In genomic region chr8:79397705-79398250, GRCm38 (mm10) we compare ENCODE assay signal across 8 mouse cellular contexts. TPM values are rescaled to one million over a fixed set of nuclear protein-coding genes. Genes with fewer than 3 reads are reported as not detected.
DNase-seq lines count a peak whose midpoint lies in the region; ATAC-seq and TF ChIP-seq lines count a peak whose summit lies in the region.

No protein-coding gene starts in this region.

- TF ChIP-seq CTCF in lung, adult 2 months (IDR thresholded peaks at IDR 0.05; ENCODE audit: insufficient read depth, low read length), result no peak

- no peaks in the 10 kb centered on the region for H3K36me3 ChIP-seq in hindbrain, embryonic 10.5 days
- H3K36me3 ChIP-seq in lung, embryonic 16.5 days (ENCODE audit: control insufficient read depth, insufficient read depth, low read length), result no peaks in the 10 kb centered on the region
- no peaks in the 10 kb centered on the region for H3K36me3 ChIP-seq in stomach, embryonic 15.5 days

- peak overlapping the region; percentile 76 for H3K4me3 ChIP-seq in lung, adult 2 months (replicated peaks; ENCODE audit: extremely low read depth, low read depth, low read length)
- peak overlapping the region; percentile 82 for H3K4me3 ChIP-seq in hindbrain, embryonic 10.5 days
- H3K4me3 ChIP-seq in lung, embryonic 16.5 days (ENCODE audit: low read length), result peak overlapping the region; percentile 93
- peak overlapping the region; percentile 65 for H3K4me3 ChIP-seq in stomach, embryonic 15.5 days (replicated peaks)

- H3K27me3 ChIP-seq in hindbrain, embryonic 10.5 days (ENCODE audit: insufficient read depth, poor library complexity, severe bottlenecking), result no peaks in the 10 kb centered on the region
- H3K27me3 ChIP-seq in lung, embryonic 16.5 days (ENCODE audit: control insufficient read depth, insufficient read depth, low read depth, low read length), result no peaks in the 10 kb centered on the region
- H3K27me3 ChIP-seq in stomach, embryonic 15.5 days (replicated peaks), result no peaks in the 10 kb centered on the region

- no peak for TF ChIP-seq POLR2A in lung, adult 2 months (IDR thresholded peaks at IDR 0.05; ENCODE audit: borderline replicate concordance, extremely low read depth, low read depth, low read length)

- WGBS in lung, adult 2 months, result 17% methylated on average over 7 of the region's 7 CpGs
- 26% methylated on average over 7 of the region's 7 CpGs for WGBS in hindbrain, embryonic 10.5 days
- WGBS in lung, embryonic 16.5 days, result 20% methylated on average over 7 of the region's 7 CpGs
- 21% methylated on average over 7 of the region's 7 CpGs for WGBS in stomach, embryonic 15.5 days

- H3K4me1 ChIP-seq in lung, adult 2 months (ENCODE audit: control insufficient read depth, insufficient read depth, low read length), result peaks cover 18% of the 10 kb centered on the region
- H3K4me1 ChIP-seq in hindbrain, embryonic 10.5 days (replicated peaks), result peaks cover 40% of the 10 kb centered on the region
- H3K4me1 ChIP-seq in lung, embryonic 16.5 days (replicated peaks; ENCODE audit: control insufficient read depth, insufficient read depth, low read length), result peaks cover 24% of the 10 kb centered on the region
- peaks cover 18% of the 10 kb centered on the region for H3K4me1 ChIP-seq in stomach, embryonic 15.5 days

- no peaks in the 10 kb centered on the region for H3K9me3 ChIP-seq in hindbrain, embryonic 10.5 days
- H3K9me3 ChIP-seq in lung, embryonic 16.5 days (ENCODE audit: control insufficient read depth, low read length), result no peaks in the 10 kb centered on the region
- no peaks in the 10 kb centered on the region for H3K9me3 ChIP-seq in stomach, embryonic 15.5 days

- H3K4me2 ChIP-seq in lung, embryonic 16.5 days (ENCODE audit: low read depth, low read length), result peak overlapping the region; percentile 79
- H3K4me2 ChIP-seq in stomach, embryonic 15.5 days, result peak overlapping the region; percentile 57

- no peak for DNase-seq in lung, adult 2 months
- DNase-seq in lung, postnatal 14 days, result no peak
- peak; percentile 36 for DNase-seq in embryo, embryonic 9.5 days (ENCODE audit: extremely low spot score)
- DNase-seq in hindbrain, embryonic 10.5 days (ENCODE audit: low spot score), result no peak
- DNase-seq in layer of hippocampus, postnatal 14 days (ENCODE audit: low spot score in 2 of 2), result no peak
- DNase-seq in urinary bladder, postnatal 25 days (ENCODE audit: low spot score), result no peak

- ATAC-seq in lung, embryonic 16.5 days (ENCODE audit: low read depth), result no peak
- no peak for ATAC-seq in stomach, embryonic 15.5 days (ENCODE audit: insufficient read depth, low FRiP score, low read depth)

- peak overlapping the region; percentile 98 for H3K9ac ChIP-seq in lung, embryonic 16.5 days (ENCODE audit: low read length)
- peak overlapping the region; percentile 80 for H3K9ac ChIP-seq in stomach, embryonic 15.5 days

- peak overlapping the region; percentile 99 for H3K27ac ChIP-seq in hindbrain, embryonic 10.5 days
- peak overlapping the region; percentile 84 for H3K27ac ChIP-seq in lung, embryonic 16.5 days (ENCODE audit: low read length)
- peak overlapping the region; percentile 96 for H3K27ac ChIP-seq in stomach, embryonic 15.5 days

RNA-seq across cellular contexts. Expression of gene Smad1, which starts 1.5 kb away (rescaled TPM):
- 35.0 and 46.0 TPM in 2 replicates for polyA plus RNA-seq in lung, adult 2 months (2012; rRNA removed)
- polyA plus RNA-seq in hindbrain, embryonic 10.5 days (2016; fragmentation: Nextera tagmentation; extraction: Ambion mirVana), result 41.5 and 45.9 TPM in 2 replicates
- polyA plus RNA-seq in lung, embryonic 16.5 days (2015; fragmentation: Nextera tagmentation; extraction: Ambion mirVana), result 37.2 and 39.8 TPM in 2 replicates
- polyA plus RNA-seq in stomach, embryonic 15.5 days (2015; fragmentation: Nextera tagmentation; extraction: Ambion mirVana), result 39.8 and 39.9 TPM in 2 replicates
- total RNA-seq in layer of hippocampus, postnatal 14 days (2021), result 10 to 100 TPM; 25.9 to 29.2 TPM
